Mouse (Mus musculus) olfactory bulb, adult 2 months (tissue): ENCODE measurements at regions not wholly inside any gene's neighbourhood (a gene's known extent, or its start where the extent isn't known, plus 50 kb on each side); places are given as distances from the start of the nearest gene placed in this dataset.

Experiments
- CTCF ChIP-seq: fragments of 200-500 bp; IDR thresholded peaks from 2 replicates; pipeline ENCODE4 v1.5.1; 2012; ENCODE audit warnings: low read depth, mild to moderate bottlenecking, low read length, moderate library complexity; ENCODE audit not compliant: insufficient read depth
- POLR2A ChIP-seq: fragments of 200-500 bp; IDR thresholded peaks from 2 replicates; pipeline ENCODE4 v1.6.1; 2012; ENCODE audit warnings: mild to moderate bottlenecking, low read depth, low read length, moderate library complexity; ENCODE audit not compliant: insufficient read depth

GRCm38 (mm10) chr2:75064406-75065115, 239.0 kb downstream of the Mtx2 start:
- TF ChIP-seq POLR2A (no peak), CTCF (no peak)
